Mouse (Mus musculus) CH12.LX (cell line): Measurements from ENCODE around the gene Gsdme.

ENCODE experiments used
- CHD2 ChIP-seq: IDR thresholded peaks from 2 replicates; pipeline ENCODE4 v1.6.1; 2011; ENCODE audit warnings: low read length, improper control_type of control experiment
- CTCF ChIP-seq, 2 experiments: IDR thresholded peaks in 1 of 2; conservative IDR thresholded peaks in 1 of 2; 2 replicates each; pipeline ENCODE4 v1.5.1; 2011 to 2012; ENCODE audit warnings: low read depth in 2 of 2, low read length in 2 of 2, improper control_type of control experiment in 1 of 2, inconsistent platforms in 1 of 2, mild to moderate bottlenecking in 1 of 2, moderate library complexity in 1 of 2
- E2F4 ChIP-seq: IDR thresholded peaks from 2 replicates; pipeline ENCODE4 v1.6.1; 2011; ENCODE audit warnings: low read depth, low read length, improper control_type of control experiment; ENCODE audit not compliant: insufficient replicate concordance
- EP300 ChIP-seq: IDR thresholded peaks from 2 replicates; pipeline ENCODE4 v1.6.1; 2011; ENCODE audit warnings: low read length, improper control_type of control experiment
- MAFK ChIP-seq: IDR thresholded peaks from 2 replicates; pipeline ENCODE4 v1.6.1; 2011; ENCODE audit warnings: low read length, improper control_type of control experiment; ENCODE audit not compliant: insufficient replicate concordance
- MEF2A ChIP-seq: IDR thresholded peaks from 2 replicates; pipeline ENCODE4 v1.6.1; 2014; ENCODE audit warnings: low read depth, mild to moderate bottlenecking, inconsistent platforms, low read length, improper control_type of control experiment, borderline replicate concordance
- NRF1 ChIP-seq: IDR thresholded peaks from 2 replicates; pipeline ENCODE4 v1.6.1; 2014; ENCODE audit warnings: low read depth, mild to moderate bottlenecking, inconsistent platforms, low read length, improper control_type of control experiment, moderate library complexity
- POLR2A ChIP-seq: IDR thresholded peaks from 2 replicates; pipeline ENCODE4 v1.6.1; 2011; ENCODE audit warnings: low read depth, mild to moderate bottlenecking, improper control_type of control experiment, low read length
- RAD21 ChIP-seq: IDR thresholded peaks from 2 replicates; pipeline ENCODE4 v1.6.1; 2011; ENCODE audit warnings: low read depth, mild to moderate bottlenecking, low read length, improper control_type of control experiment, moderate library complexity
- SMC3 ChIP-seq: IDR thresholded peaks from 2 replicates; pipeline ENCODE4 v1.6.1; 2011; ENCODE audit warnings: low read depth, low read length, improper control_type of control experiment
- USF1 ChIP-seq: IDR thresholded peaks from 2 replicates; pipeline ENCODE4 v1.6.1; 2014; ENCODE audit warnings: low read depth, mild to moderate bottlenecking, inconsistent platforms, low read length, improper control_type of control experiment
- ZKSCAN1 ChIP-seq: IDR thresholded peaks from 2 replicates; pipeline ENCODE4 v1.6.1; 2012; ENCODE audit warnings: low read depth, inconsistent platforms, low read length, improper control_type of control experiment, borderline replicate concordance

- no peak for TF ChIP-seq ZKSCAN1
- no peak for TF ChIP-seq EP300
- TF ChIP-seq CTCF (conservative IDR thresholded peaks at IDR 0.05 in 1 of 2, IDR thresholded peaks at IDR 0.05 in 1 of 2; ENCODE audit: low read depth in 2 of 2, low read length in 2 of 2), result no peak
- TF ChIP-seq SMC3, result no peak
- TF ChIP-seq USF1, result no peak
- no peak for TF ChIP-seq RAD21
- no peak for TF ChIP-seq MAFK
- no peak for TF ChIP-seq E2F4
- no peak for TF ChIP-seq POLR2A
- peak; percentile 72 for TF ChIP-seq NRF1
- no peak for TF ChIP-seq CHD2
- no peak for TF ChIP-seq MEF2A
Observed at GRCm38 (mm10) chr6:50261201-50261921, 2.3 kb downstream of the Gsdme start.
